Mouse (Mus musculus) lung, adult 2 months (tissue): ENCODE measurements around the gene Zfyve16.

Source experiments
- CTCF ChIP-seq: fragments of 200-500 bp; IDR thresholded peaks from 2 replicates; pipeline ENCODE4 v1.5.1; 2011; ENCODE audit warnings: mild to moderate bottlenecking, low read length, control low read depth; ENCODE audit not compliant: insufficient read depth
- POLR2A ChIP-seq: fragments of 200-500 bp; IDR thresholded peaks from 2 replicates; pipeline ENCODE4 v1.6.1; 2011; ENCODE audit warnings: low read depth, mild to moderate bottlenecking, control low read depth, low read length, borderline replicate concordance; ENCODE audit errors: extremely low read depth

- TF ChIP-seq POLR2A (peak; percentile 80; the same call in 1 of the 2 replicates), CTCF (no peak)
Observed at GRCm38 (mm10) chr13:92483852-92484463, 46.7 kb downstream of the Zfyve16 start, which contains the start of gene Fam151b.
